In genomic region chr13:115072386-115072785, GRCm38 (mm10) we compare ENCODE assay signal across 21 mouse cellular contexts. TPM values are rescaled to one million over a fixed set of nuclear protein-coding genes. Genes with fewer than 3 reads are reported as not detected.
A peak's percentile ranks its signal among the peaks of the same experiment; 100 is the strongest.
DNase-seq lines count a peak whose midpoint lies in the region; ATAC-seq and TF ChIP-seq lines count a peak whose summit lies in the region.
"Had no signal": no experiment of that assay in that cellular context is flagged by ENCODE, and none has a peak within 500 bp of the region (broad histone marks: within the 10 kb centered on the region; RNA-seq: fewer than 3 reads in every experiment).

No protein-coding gene starts in this region.

- no peak overlapping the region for H3K9ac ChIP-seq in lung, postnatal 0 days (replicated peaks; ENCODE audit: low read depth)
- H3K9ac ChIP-seq in intestine, embryonic 15.5 days = no peak overlapping the region
- H3K9ac ChIP-seq in stomach, embryonic 15.5 days = no peak overlapping the region
- H3K9ac ChIP-seq: embryonic facial prominence, embryonic 15.5 days; heart, embryonic 12.5 days had no signal

- no peak for TF ChIP-seq POLR2A in lung, adult 2 months (IDR thresholded peaks at IDR 0.05; ENCODE audit: borderline replicate concordance, extremely low read depth, low read depth, low read length)

- no peak for TF ChIP-seq EP300 in lung, postnatal 0 days (IDR thresholded peaks at IDR 0.05)

- ATAC-seq in lung, postnatal 0 days = no peak
- ATAC-seq in intestine, embryonic 15.5 days = peak; percentile 51; the same call in 1 of the 2 replicates
- ATAC-seq in stomach, embryonic 15.5 days (ENCODE audit: insufficient read depth, low FRiP score, low read depth) = peak; percentile 60; the same call in 1 of the 2 replicates
- ATAC-seq: forebrain, embryonic 14.5 days had no signal

- no peaks in the 10 kb centered on the region for H3K27me3 ChIP-seq in lung, postnatal 0 days (replicated peaks; ENCODE audit: insufficient read depth, low read length)
- no peaks in the 10 kb centered on the region for H3K27me3 ChIP-seq in intestine, embryonic 15.5 days (replicated peaks)
- H3K27me3 ChIP-seq in stomach, embryonic 15.5 days (replicated peaks) = no peaks in the 10 kb centered on the region
- H3K27me3 ChIP-seq: embryonic facial prominence, embryonic 15.5 days; heart, embryonic 12.5 days had no signal

- no peak overlapping the region for H3K4me3 ChIP-seq in lung, postnatal 0 days (ENCODE audit: low read depth, low read length)
- H3K4me3 ChIP-seq in lung, adult 2 months (replicated peaks; ENCODE audit: extremely low read depth, low read depth, low read length) = no peak overlapping the region
- no peak overlapping the region for H3K4me3 ChIP-seq in intestine, embryonic 15.5 days (replicated peaks)
- H3K4me3 ChIP-seq in stomach, embryonic 15.5 days (replicated peaks) = no peak overlapping the region
- H3K4me3 ChIP-seq: embryonic facial prominence, embryonic 15.5 days; erythroblast, embryonic 14.5 days; forebrain, embryonic 10.5 days; gastrocnemius, adult 2 months; heart, embryonic 12.5 days; hindbrain, embryonic 10.5 days had no signal

- no peak overlapping the region for H3K4me2 ChIP-seq in lung, postnatal 0 days (replicated peaks; ENCODE audit: low read depth, low read length)
- H3K4me2 ChIP-seq in intestine, embryonic 15.5 days (replicated peaks) = no peak overlapping the region
- no peak overlapping the region for H3K4me2 ChIP-seq in stomach, embryonic 15.5 days
- H3K4me2 ChIP-seq: embryonic facial prominence, embryonic 15.5 days; heart, embryonic 12.5 days had no signal

- H3K27ac ChIP-seq in lung, postnatal 0 days (ENCODE audit: low read length) = no peak overlapping the region
- no peak overlapping the region for H3K27ac ChIP-seq in intestine, embryonic 15.5 days
- H3K27ac ChIP-seq in stomach, embryonic 15.5 days = peak overlapping the region; percentile 78; the same call in 1 of the 2 replicates
- H3K27ac ChIP-seq: embryonic facial prominence, embryonic 15.5 days; forebrain, embryonic 10.5 days; gastrocnemius, adult 2 months; hindbrain, embryonic 10.5 days had no signal

- WGBS in lung, postnatal 0 days = 63% methylated on average over 6 of the region's 6 CpGs
- WGBS in lung, adult 2 months = 77% methylated on average over 6 of the region's 6 CpGs
- WGBS in intestine, embryonic 15.5 days = 54% methylated on average over 6 of the region's 6 CpGs
- WGBS in stomach, embryonic 15.5 days = 54% methylated on average over 6 of the region's 6 CpGs

- no peaks in the 10 kb centered on the region for H3K9me3 ChIP-seq in lung, postnatal 0 days (ENCODE audit: low read length)
- H3K9me3 ChIP-seq in intestine, embryonic 15.5 days = no peaks in the 10 kb centered on the region
- no peaks in the 10 kb centered on the region for H3K9me3 ChIP-seq in stomach, embryonic 15.5 days
- H3K9me3 ChIP-seq: embryonic facial prominence, embryonic 15.5 days; forebrain, embryonic 10.5 days; G1E; heart, embryonic 12.5 days; hindbrain, embryonic 10.5 days had no signal

- DNase-seq in kidney, postnatal 10 days = peak; percentile 61
- no peak for DNase-seq in kidney, adult 9 months
- peak; percentile 35 for DNase-seq in lung, postnatal 0 days (ENCODE audit: low spot score)
- DNase-seq in lung, adult 2 months = no peak
- no peak for DNase-seq in adrenal gland, adult 2 months
- DNase-seq: adrenal gland, postnatal 10 days; cerebellum, adult 11 months; cerebellum, adult 8-10 months; cerebellum, postnatal 14 days; embryo, embryonic 11 days; gastrocnemius, adult 2 months; gastrocnemius, postnatal 25 days had no signal

- no peaks in the 10 kb centered on the region; the same call in 1 of the 2 replicates for H3K4me1 ChIP-seq in lung, postnatal 0 days (ENCODE audit: insufficient read depth, low read depth, low read length)
- peaks cover 12% of the 10 kb centered on the region for H3K4me1 ChIP-seq in lung, adult 2 months (ENCODE audit: control insufficient read depth, insufficient read depth, low read length)
- H3K4me1 ChIP-seq in intestine, embryonic 15.5 days (replicated peaks) = no peaks in the 10 kb centered on the region
- no peaks in the 10 kb centered on the region for H3K4me1 ChIP-seq in stomach, embryonic 15.5 days
- H3K4me1 ChIP-seq: embryonic facial prominence, embryonic 15.5 days; forebrain, embryonic 10.5 days; heart, embryonic 12.5 days; hindbrain, embryonic 10.5 days had no signal

- TF ChIP-seq CTCF in lung, postnatal 0 days (IDR thresholded peaks at IDR 0.05) = no peak
- TF ChIP-seq CTCF in lung, adult 2 months (IDR thresholded peaks at IDR 0.05; ENCODE audit: insufficient read depth, low read length) = no peak

- no peaks in the 10 kb centered on the region for H3K36me3 ChIP-seq in lung, postnatal 0 days (ENCODE audit: insufficient read depth, low read length)
- H3K36me3 ChIP-seq in intestine, embryonic 15.5 days = no peaks in the 10 kb centered on the region
- H3K36me3 ChIP-seq in stomach, embryonic 15.5 days = no peaks in the 10 kb centered on the region
- H3K36me3 ChIP-seq: embryonic facial prominence, embryonic 15.5 days; forebrain, embryonic 10.5 days; G1E; hindbrain, embryonic 10.5 days had no signal

RNA-seq across cellular contexts. Expression of gene Pelo, which starts 17.6 kb away (rescaled TPM):
- 5.4 and 5.9 TPM in 2 replicates for polyA plus RNA-seq in lung, postnatal 0 days (2015; fragmentation: Nextera tagmentation; extraction: Ambion mirVana)
- 30.2 and 32.9 TPM in 2 replicates for polyA plus RNA-seq in lung, adult 2 months (2012; rRNA removed)
- 4.6 and 6.0 TPM in 2 replicates for polyA plus RNA-seq in intestine, embryonic 15.5 days (2015; fragmentation: Nextera tagmentation; extraction: Ambion mirVana)
- 5.1 and 5.5 TPM in 2 replicates for polyA plus RNA-seq in stomach, embryonic 15.5 days (2015; fragmentation: Nextera tagmentation; extraction: Ambion mirVana)
- 10 to 100 TPM; 24.7 to 24.9 TPM for total RNA-seq in adrenal gland, adult 2 months (2021)
- polyA plus RNA-seq in adrenal gland, adult 2 months (2012; rRNA removed) = 26.9 and 27.3 TPM in 2 replicates

RNA-seq across cellular contexts. Expression of gene Gm49395, which starts 29.3 kb away (rescaled TPM):
- polyA plus RNA-seq in lung, postnatal 0 days (2015; fragmentation: Nextera tagmentation; extraction: Ambion mirVana) = 8.7 and 8.9 TPM in 2 replicates
- polyA plus RNA-seq in lung, adult 2 months (2012; rRNA removed) = 21.5 and 30.5 TPM in 2 replicates
- polyA plus RNA-seq in intestine, embryonic 15.5 days (2015; fragmentation: Nextera tagmentation; extraction: Ambion mirVana) = 5.4 TPM in 2 replicates
- 7.1 and 7.3 TPM in 2 replicates for polyA plus RNA-seq in stomach, embryonic 15.5 days (2015; fragmentation: Nextera tagmentation; extraction: Ambion mirVana)
- 1 to 10 TPM; 5.3 to 8.8 TPM for total RNA-seq in adrenal gland, adult 2 months (2021)
- polyA plus RNA-seq in adrenal gland, adult 2 months (2012; rRNA removed) = 16.5 and 21.8 TPM in 2 replicates
- total RNA-seq: G1E had no signal

RNA-seq across cellular contexts. Expression of gene Itga1, which starts 29.4 kb away (rescaled TPM):
- polyA plus RNA-seq in lung, postnatal 0 days (2015; fragmentation: Nextera tagmentation; extraction: Ambion mirVana) = 22.0 and 30.1 TPM in 2 replicates
- 24.0 and 36.1 TPM in 2 replicates for polyA plus RNA-seq in lung, adult 2 months (2012; rRNA removed)
- polyA plus RNA-seq in intestine, embryonic 15.5 days (2015; fragmentation: Nextera tagmentation; extraction: Ambion mirVana) = 17.4 and 18.0 TPM in 2 replicates
- 23.8 and 25.6 TPM in 2 replicates for polyA plus RNA-seq in stomach, embryonic 15.5 days (2015; fragmentation: Nextera tagmentation; extraction: Ambion mirVana)
- 10 to 100 TPM; 30.7 to 32.4 TPM for total RNA-seq in adrenal gland, adult 2 months (2021)
- 3.6 and 3.8 TPM in 2 replicates for polyA plus RNA-seq in adrenal gland, adult 2 months (2012; rRNA removed)
- polyA plus RNA-seq: erythroblast, embryonic 14.5 days; G1E had no signal

Comparison
In these comparisons a context has a peak if more than half of its experiments do, and no peak if none do; other contexts are left out.
1. DNase-seq: peak in kidney, postnatal 10 days (single experiment) and lung, postnatal 0 days (single experiment); none in kidney, adult 9 months (single experiment), lung, adult 2 months (single experiment) and adrenal gland, adult 2 months (single experiment).